In genomic region chr2:125354587-125354986, GRCm38 (mm10) we compare ENCODE assay signal across 15 mouse cellular contexts.
DNase-seq lines count a peak whose midpoint lies in the region; ATAC-seq and TF ChIP-seq lines count a peak whose summit lies in the region.
"Had no signal": no experiment of that assay in that cellular context is flagged by ENCODE, and none has a peak within 500 bp of the region (broad histone marks: within the 10 kb centered on the region; RNA-seq: fewer than 3 reads in every experiment).

No protein-coding gene starts in this region.

- no peak overlapping the region for H3K9ac ChIP-seq in forebrain, embryonic 14.5 days (ENCODE audit: low read length)
- H3K9ac ChIP-seq in forebrain, embryonic 12.5 days = no peak overlapping the region
- no peak overlapping the region for H3K9ac ChIP-seq in heart, embryonic 15.5 days
- H3K9ac ChIP-seq in lung, embryonic 16.5 days (ENCODE audit: low read length) = no peak overlapping the region
- H3K9ac ChIP-seq in stomach, postnatal 0 days (ENCODE audit: low read length) = no peak overlapping the region
- H3K9ac ChIP-seq: embryonic facial prominence, embryonic 12.5 days; midbrain, embryonic 13.5 days had no signal

- DNase-seq in forebrain, embryonic 14.5 days (ENCODE audit: low spot score) = peak; percentile 42
- no peak for DNase-seq in heart, postnatal 4 days
- no peak for DNase-seq in lung, postnatal 25 days (ENCODE audit: low spot score)
- DNase-seq in stomach, postnatal 0 days (ENCODE audit: low spot score) = no peak
- DNase-seq in cerebellum, postnatal 14 days = no peak
- DNase-seq: gastrocnemius, postnatal 10 days; right cerebral cortex, adult 18-20 months; thymus, postnatal 25 days had no signal

- H3K4me2 ChIP-seq in forebrain, embryonic 14.5 days (ENCODE audit: low read length) = no peak overlapping the region
- H3K4me2 ChIP-seq in forebrain, embryonic 12.5 days = no peak overlapping the region
- no peak overlapping the region for H3K4me2 ChIP-seq in heart, embryonic 15.5 days
- H3K4me2 ChIP-seq in lung, embryonic 16.5 days (ENCODE audit: low read depth, low read length) = no peak overlapping the region
- no peak overlapping the region for H3K4me2 ChIP-seq in stomach, postnatal 0 days (replicated peaks; ENCODE audit: low read depth)
- H3K4me2 ChIP-seq: embryonic facial prominence, embryonic 12.5 days; liver, embryonic 11.5 days; midbrain, embryonic 13.5 days had no signal

- ATAC-seq in forebrain, embryonic 14.5 days = no peak
- no peak for ATAC-seq in forebrain, embryonic 12.5 days (ENCODE audit: low FRiP score)
- ATAC-seq in heart, embryonic 15.5 days (replicated peaks; ENCODE audit: insufficient number of reproducible peaks, insufficient read depth, low FRiP score, low read depth) = no peak
- ATAC-seq in lung, embryonic 16.5 days (ENCODE audit: low read depth) = no peak
- ATAC-seq in stomach, postnatal 0 days (ENCODE audit: low FRiP score, low TSS enrichment) = no peak
- ATAC-seq: activated CD4-positive, CD25-positive, alpha-beta regulatory T cell, adult 4 months; midbrain, embryonic 13.5 days had no signal

- no peak for TF ChIP-seq CTCF in stomach, postnatal 0 days (IDR thresholded peaks at IDR 0.05; ENCODE audit: low read depth)

- TF ChIP-seq EP300 in stomach, postnatal 0 days (optimal IDR thresholded peaks at IDR 0.05) = no peak

- H3K4me3 ChIP-seq in forebrain, embryonic 14.5 days (ENCODE audit: low read depth, low read length) = no peak overlapping the region
- no peak overlapping the region for H3K4me3 ChIP-seq in forebrain, embryonic 12.5 days (replicated peaks)
- no peak overlapping the region for H3K4me3 ChIP-seq in heart, embryonic 15.5 days
- H3K4me3 ChIP-seq in lung, embryonic 16.5 days (ENCODE audit: low read length) = no peak overlapping the region
- no peak overlapping the region for H3K4me3 ChIP-seq in stomach, postnatal 0 days (ENCODE audit: low read depth, low read length)
- H3K4me3 ChIP-seq: embryonic facial prominence, embryonic 12.5 days; midbrain, embryonic 13.5 days had no signal

- no peaks in the 10 kb centered on the region for H3K9me3 ChIP-seq in forebrain, embryonic 14.5 days (replicated peaks; ENCODE audit: control insufficient read depth, low read length)
- H3K9me3 ChIP-seq in forebrain, embryonic 12.5 days = no peaks in the 10 kb centered on the region
- H3K9me3 ChIP-seq in heart, embryonic 15.5 days (replicated peaks) = no peaks in the 10 kb centered on the region
- no peaks in the 10 kb centered on the region for H3K9me3 ChIP-seq in lung, embryonic 16.5 days (ENCODE audit: control insufficient read depth, low read length)
- no peaks in the 10 kb centered on the region for H3K9me3 ChIP-seq in stomach, postnatal 0 days (ENCODE audit: control insufficient read depth, low read length)
- H3K9me3 ChIP-seq: embryonic facial prominence, embryonic 12.5 days; midbrain, embryonic 13.5 days had no signal

- no peak overlapping the region for H3K27ac ChIP-seq in forebrain, embryonic 14.5 days (ENCODE audit: low read depth, low read length)
- no peak overlapping the region for H3K27ac ChIP-seq in forebrain, embryonic 12.5 days
- H3K27ac ChIP-seq in heart, embryonic 15.5 days = peak overlapping the region; percentile 56
- peak overlapping the region; percentile 70 for H3K27ac ChIP-seq in lung, embryonic 16.5 days (ENCODE audit: low read length)
- H3K27ac ChIP-seq in stomach, postnatal 0 days (replicated peaks) = peak overlapping the region; percentile 67; the same call in 1 of the 2 replicates
- H3K27ac ChIP-seq: embryonic facial prominence, embryonic 12.5 days; midbrain, embryonic 13.5 days had no signal

- no peaks in the 10 kb centered on the region for H3K27me3 ChIP-seq in forebrain, embryonic 14.5 days (replicated peaks; ENCODE audit: control insufficient read depth, insufficient read depth, low read length)
- H3K27me3 ChIP-seq in forebrain, embryonic 12.5 days = no peaks in the 10 kb centered on the region
- no peaks in the 10 kb centered on the region for H3K27me3 ChIP-seq in heart, embryonic 15.5 days
- no peaks in the 10 kb centered on the region for H3K27me3 ChIP-seq in lung, embryonic 16.5 days (ENCODE audit: control insufficient read depth, insufficient read depth, low read depth, low read length)
- no peaks in the 10 kb centered on the region for H3K27me3 ChIP-seq in stomach, postnatal 0 days (ENCODE audit: control insufficient read depth, insufficient read depth, low read length)
- H3K27me3 ChIP-seq: embryonic facial prominence, embryonic 12.5 days; midbrain, embryonic 13.5 days had no signal

- peaks cover 7% of the 10 kb centered on the region; the same call in 1 of the 2 replicates for H3K36me3 ChIP-seq in forebrain, embryonic 14.5 days (ENCODE audit: control insufficient read depth, insufficient read depth, low read length)
- H3K36me3 ChIP-seq in forebrain, embryonic 12.5 days (replicated peaks) = peaks cover 2% of the 10 kb centered on the region; the same call in 1 of the 2 replicates
- H3K36me3 ChIP-seq in heart, embryonic 15.5 days = peaks cover 3% of the 10 kb centered on the region; the same call in 1 of the 2 replicates
- H3K36me3 ChIP-seq in lung, embryonic 16.5 days (ENCODE audit: control insufficient read depth, insufficient read depth, low read length) = peaks cover 8% of the 10 kb centered on the region
- H3K36me3 ChIP-seq in stomach, postnatal 0 days (ENCODE audit: control insufficient read depth, insufficient read depth, low read length) = peaks cover 2% of the 10 kb centered on the region

- no peaks in the 10 kb centered on the region for H3K4me1 ChIP-seq in forebrain, embryonic 14.5 days (ENCODE audit: control insufficient read depth, insufficient read depth, low read length)
- H3K4me1 ChIP-seq in forebrain, embryonic 12.5 days = no peaks in the 10 kb centered on the region; the same call in 1 of the 2 replicates
- H3K4me1 ChIP-seq in heart, embryonic 15.5 days (replicated peaks) = peaks cover 23% of the 10 kb centered on the region
- H3K4me1 ChIP-seq in lung, embryonic 16.5 days (replicated peaks; ENCODE audit: control insufficient read depth, insufficient read depth, low read length) = peaks cover 15% of the 10 kb centered on the region
- H3K4me1 ChIP-seq in stomach, postnatal 0 days (replicated peaks; ENCODE audit: control insufficient read depth, insufficient read depth) = no peaks in the 10 kb centered on the region
- H3K4me1 ChIP-seq: embryonic facial prominence, embryonic 12.5 days; midbrain, embryonic 13.5 days had no signal

- WGBS in forebrain, embryonic 14.5 days = 73% methylated on average over 11 of the region's 11 CpGs
- 81% methylated on average over 11 of the region's 11 CpGs for WGBS in forebrain, embryonic 12.5 days
- WGBS in heart, embryonic 15.5 days = 82% methylated on average over 11 of the region's 11 CpGs
- WGBS in lung, embryonic 16.5 days = 72% methylated on average over 11 of the region's 11 CpGs
- 80% methylated on average over 11 of the region's 11 CpGs for WGBS in stomach, postnatal 0 days

Comparison
In these comparisons a context has a peak if more than half of its experiments do, and no peak if none do; other contexts are left out.
1. H3K27ac ChIP-seq: peak in heart, embryonic 15.5 days (single experiment), lung, embryonic 16.5 days (single experiment) and stomach, postnatal 0 days (single experiment); none in forebrain, embryonic 14.5 days (single experiment) and forebrain, embryonic 12.5 days (single experiment).